Mouse (Mus musculus): ENCODE results near the gene Zfyve27. TPM values are rescaled to one million over a fixed set of nuclear protein-coding genes. Genes with fewer than 3 reads are reported as not detected.

The Zfyve27 gene
- polyA plus RNA-seq, 1 experiment, result 113 TPM

DNA sequence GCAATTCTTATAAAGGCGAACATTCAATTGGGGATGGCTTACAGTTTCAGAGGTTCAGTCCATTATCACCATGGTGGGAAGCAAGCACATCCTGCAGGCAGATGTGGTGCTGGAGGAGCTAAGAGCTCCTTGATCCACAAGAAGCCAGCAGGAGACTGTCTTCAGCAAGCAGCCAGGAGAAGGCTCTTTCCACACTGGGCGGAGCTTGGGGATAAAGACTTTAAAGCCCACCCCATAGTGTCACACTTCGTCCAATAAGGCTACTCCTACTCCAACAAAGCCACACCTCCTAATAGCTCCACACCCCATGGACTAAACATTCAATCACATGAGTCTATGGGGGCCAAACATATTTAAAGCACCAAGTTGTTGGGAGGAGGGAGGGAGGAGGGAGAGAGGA is 21.8 kb upstream of the Zfyve27 start:
- no peak for DNase-seq (ENCODE audit: extremely low spot score in 1 of 2, low spot score in 1 of 2)

DNA sequence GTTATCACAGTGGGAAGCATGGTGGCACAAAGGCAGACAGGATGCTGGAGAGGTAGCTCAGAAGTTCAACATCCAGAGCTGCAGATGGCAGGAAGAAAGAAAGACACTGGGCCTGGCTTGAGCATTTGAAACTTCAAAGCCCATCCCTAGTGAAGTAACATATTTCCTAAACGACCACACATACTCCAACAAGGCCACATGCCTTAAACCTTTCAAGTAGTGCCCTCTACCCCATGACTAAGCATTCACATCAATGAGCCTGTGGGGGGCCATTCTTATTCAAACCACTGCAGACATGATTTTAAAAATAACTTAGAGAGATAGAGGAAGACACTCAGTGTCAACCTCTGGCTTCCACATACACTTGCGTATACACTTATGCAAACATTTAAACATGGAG is 21.0 kb upstream of the Zfyve27 start:
- DNase-seq (ENCODE audit: extremely low spot score in 1 of 2, low spot score in 1 of 2), result no peak

DNA sequence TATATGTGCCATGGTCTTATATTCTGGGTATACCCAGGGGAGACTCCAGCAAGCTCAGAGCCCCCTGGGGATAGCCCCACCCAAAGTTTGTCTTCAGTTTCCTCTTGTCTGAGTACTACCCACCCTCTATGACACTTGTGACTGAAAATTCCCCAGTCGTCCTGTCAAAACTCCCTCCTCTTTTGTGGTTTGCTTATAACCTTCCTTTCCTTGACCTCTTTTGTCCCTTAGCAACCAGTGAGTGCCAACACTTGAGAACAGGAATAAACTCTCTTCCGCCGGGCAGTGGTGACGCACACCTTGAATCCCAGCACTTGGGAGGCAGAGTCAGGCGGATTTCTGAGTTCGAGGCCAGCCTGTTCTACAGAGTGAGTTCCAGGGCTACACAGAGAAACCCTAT is 19.7 kb upstream of the Zfyve27 start:
- DNase-seq (ENCODE audit: extremely low spot score in 1 of 2, low spot score in 1 of 2), result no peak

- DNase-seq (ENCODE audit: extremely low spot score in 1 of 2, low spot score in 1 of 2), result peak; percentile 76 to 96
Measured at GRCm38 (mm10) chr19:42144541-42145167, 19.1 kb upstream of the Zfyve27 start.

GRCm38 (mm10) chr19:42145210-42145609 is 18.5 kb upstream of the Zfyve27 start:
- no peak for DNase-seq (ENCODE audit: extremely low spot score in 1 of 2, low spot score in 1 of 2)

GRCm38 (mm10) chr19:42145731-42146130 is 18.0 kb upstream of the Zfyve27 start:
- no peak for DNase-seq (ENCODE audit: extremely low spot score in 1 of 2, low spot score in 1 of 2)

DNA sequence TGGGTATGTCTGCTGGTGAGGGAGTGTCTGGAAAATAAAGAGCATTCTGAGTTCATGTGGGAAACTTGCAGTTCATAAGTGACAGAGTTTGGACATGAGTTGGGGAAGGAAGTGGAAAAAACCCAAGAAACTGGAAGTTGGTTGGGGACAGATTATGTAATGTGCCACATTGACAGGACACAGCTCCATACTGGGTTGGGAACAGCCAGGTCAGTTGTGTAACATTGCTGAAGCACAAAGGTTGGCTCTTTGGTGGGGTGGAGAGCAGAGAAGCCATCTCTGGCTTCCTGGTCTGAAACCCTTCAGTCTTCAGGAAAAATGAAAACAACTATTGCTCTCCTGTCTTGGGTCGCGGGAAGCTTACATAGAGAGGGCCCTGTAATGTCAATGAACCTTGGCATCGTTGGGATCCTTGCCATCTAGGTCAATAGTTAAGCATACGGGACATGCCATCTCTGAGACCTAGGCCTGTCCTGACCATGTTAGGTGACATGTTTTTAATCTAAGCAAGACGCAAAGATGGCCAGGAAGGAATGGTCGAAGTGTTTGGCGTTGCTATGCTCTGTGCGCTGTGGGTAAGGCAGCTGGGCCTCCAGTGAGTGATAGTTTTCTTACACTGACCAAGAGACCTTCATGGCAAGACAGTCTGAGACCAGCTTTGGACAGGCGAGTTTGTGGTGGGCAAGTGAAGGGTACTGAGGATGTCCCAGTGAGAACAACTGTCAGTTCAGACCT is 17.3 kb upstream of the Zfyve27 start:
- DNase-seq (ENCODE audit: extremely low spot score in 1 of 2, low spot score in 1 of 2), result no peak

DNA sequence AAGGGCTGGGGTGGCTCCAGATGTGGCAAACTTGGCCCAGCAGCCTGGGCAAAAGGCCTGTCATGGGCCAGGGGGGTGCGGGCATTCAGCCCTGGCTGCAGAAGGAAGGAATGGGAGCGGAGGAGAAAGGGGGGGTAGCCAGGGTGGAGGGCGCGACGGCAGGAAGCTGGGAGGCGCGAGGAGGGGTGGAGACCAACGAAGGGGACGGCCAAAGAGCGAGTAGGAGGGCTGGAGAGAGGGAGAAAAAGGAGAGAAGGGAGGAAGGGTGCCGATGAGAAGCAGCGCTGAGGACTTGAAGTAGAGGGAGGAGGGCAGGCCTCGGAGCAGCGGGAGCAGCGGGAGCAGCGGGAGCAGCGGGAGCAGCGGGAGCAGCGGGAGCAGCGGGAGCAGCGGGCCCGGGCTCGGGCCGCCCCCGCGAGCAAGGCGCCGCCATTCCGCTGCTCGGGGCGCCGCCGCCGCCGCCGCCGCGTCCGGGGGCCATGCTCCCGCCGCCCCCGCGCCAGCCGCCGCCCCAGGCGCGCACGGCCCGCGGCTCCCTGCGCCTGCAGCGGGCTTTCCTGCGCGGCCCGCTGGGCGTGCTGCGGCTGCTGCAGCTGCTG is 16.5 kb upstream of the Zfyve27 start, which contains the start of gene Marveld1:
Gene Marveld1 (plus strand): TSS at position 231 of the 599 bp plus-strand sequence.
- DNase-seq (ENCODE audit: extremely low spot score in 1 of 2, low spot score in 1 of 2), result no peak

DNA sequence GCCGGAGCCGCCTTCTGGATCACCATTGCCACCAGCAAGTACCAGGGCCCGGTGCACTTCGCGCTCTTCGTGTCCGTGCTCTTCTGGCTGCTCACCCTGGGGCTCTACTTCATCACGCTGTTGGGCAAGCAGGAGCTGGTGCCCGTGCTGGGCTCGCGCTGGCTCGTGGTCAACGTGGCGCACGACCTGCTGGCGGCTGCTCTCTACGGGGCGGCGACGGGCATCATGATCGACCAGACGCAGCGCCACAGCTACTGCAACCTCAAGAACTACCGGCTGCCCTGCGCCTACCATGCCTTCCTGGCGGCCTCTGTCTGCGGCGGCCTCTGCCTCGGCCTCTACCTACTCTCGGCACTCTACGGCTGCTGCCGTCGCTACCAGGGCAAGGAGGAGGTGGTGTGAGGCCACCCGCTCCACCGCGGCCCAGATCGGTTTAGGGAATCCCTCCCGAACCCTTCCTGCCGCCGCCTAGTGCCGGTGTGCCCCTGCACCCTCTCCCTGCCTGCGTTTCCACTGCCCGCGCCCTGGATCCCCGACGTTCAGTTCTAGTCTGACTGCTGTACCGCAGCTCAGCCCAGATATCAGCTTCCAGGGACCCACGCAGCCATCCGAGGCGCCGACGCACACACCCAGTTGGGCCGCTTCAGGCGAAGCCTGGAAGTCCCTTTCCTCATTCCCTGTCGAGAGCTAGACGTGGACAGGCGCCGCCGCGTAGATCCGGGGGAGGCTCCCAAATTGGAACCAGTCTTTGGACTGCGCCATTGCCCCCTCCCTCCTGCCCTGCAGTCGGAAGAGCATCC is 15.8 kb upstream of the Zfyve27 start:
- peak in 1 of 2 experiments; percentile 62 for DNase-seq (ENCODE audit: extremely low spot score in 1 of 2, low spot score in 1 of 2)

GRCm38 (mm10) chr19:42148569-42148860 is 15.2 kb upstream of the Zfyve27 start:
- DNase-seq (ENCODE audit: extremely low spot score in 1 of 2, low spot score in 1 of 2), result no peak

DNA sequence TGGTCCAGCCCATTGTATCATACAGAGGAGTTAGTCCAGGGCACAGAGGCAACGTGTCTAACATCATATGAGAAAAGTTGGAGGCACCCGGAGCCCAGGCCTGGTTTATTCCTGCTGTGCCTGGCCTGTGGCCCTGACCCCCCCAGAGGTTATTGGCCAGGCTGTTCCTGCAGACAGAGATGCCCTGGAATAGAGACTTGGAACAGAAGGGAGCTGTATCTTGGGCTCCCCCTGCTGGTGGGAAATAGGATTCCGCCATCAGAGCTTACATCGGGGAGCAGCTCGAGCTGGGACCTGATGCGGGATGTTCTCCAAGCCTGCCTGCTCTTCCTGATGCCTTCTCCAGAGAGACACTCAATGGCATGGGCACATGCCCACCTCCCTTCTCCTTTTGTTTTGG is 11.8 kb upstream of the Zfyve27 start:
- DNase-seq (ENCODE audit: extremely low spot score in 1 of 2, low spot score in 1 of 2), result peak in 1 of 2 experiments; percentile 96

- no peak for DNase-seq (ENCODE audit: extremely low spot score in 1 of 2, low spot score in 1 of 2)
Measured at GRCm38 (mm10) chr19:42157493-42158237, 6.1 kb upstream of the Zfyve27 start.

- DNase-seq (ENCODE audit: extremely low spot score in 1 of 2, low spot score in 1 of 2), result no peak
Measured at GRCm38 (mm10) chr19:42158246-42159017, 5.3 kb upstream of the Zfyve27 start.

DNA sequence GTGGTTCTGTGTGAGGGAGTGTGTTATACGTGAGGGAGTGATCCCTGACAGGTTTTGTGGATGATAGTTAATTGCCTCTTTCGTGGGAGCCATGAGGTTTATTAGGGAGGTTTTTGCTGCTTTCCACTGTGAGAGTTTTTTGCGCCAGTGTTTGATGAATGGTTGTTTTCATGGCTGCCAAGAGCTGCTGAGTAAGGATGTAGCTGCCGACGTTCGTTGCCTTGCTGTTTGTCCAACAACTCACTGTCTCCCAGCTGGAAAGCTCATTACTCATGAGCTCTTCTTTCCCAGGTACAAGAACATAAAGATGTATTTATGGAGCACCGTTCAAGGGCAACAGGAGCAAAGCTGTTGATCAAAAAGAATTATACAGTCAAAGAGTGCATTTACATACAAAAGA is 437 bp downstream of the Zfyve27 start:
- no peak for DNase-seq (ENCODE audit: extremely low spot score in 1 of 2, low spot score in 1 of 2)

DNA sequence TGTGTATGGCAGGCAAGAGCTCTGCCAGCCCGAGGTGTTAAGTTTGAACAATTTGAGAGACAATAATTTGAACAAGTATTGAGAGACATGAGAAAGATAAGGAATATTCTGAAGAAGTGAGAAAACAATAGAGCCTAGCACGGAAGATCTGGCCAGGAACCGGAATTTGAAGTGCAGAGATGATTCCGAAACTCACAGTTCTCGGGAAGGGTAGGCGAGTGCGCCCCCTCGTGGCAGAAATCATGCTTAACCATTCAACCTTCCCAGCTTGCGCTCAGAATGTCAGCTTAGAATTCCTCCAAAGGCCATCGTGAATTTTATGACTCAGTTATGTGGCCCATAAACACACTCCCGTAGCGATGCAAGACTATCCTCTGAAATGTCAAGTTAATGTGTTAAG is 2.4 kb downstream of the Zfyve27 start:
- peak; percentile 58 to 95 for DNase-seq (ENCODE audit: extremely low spot score in 1 of 2, low spot score in 1 of 2)

DNA sequence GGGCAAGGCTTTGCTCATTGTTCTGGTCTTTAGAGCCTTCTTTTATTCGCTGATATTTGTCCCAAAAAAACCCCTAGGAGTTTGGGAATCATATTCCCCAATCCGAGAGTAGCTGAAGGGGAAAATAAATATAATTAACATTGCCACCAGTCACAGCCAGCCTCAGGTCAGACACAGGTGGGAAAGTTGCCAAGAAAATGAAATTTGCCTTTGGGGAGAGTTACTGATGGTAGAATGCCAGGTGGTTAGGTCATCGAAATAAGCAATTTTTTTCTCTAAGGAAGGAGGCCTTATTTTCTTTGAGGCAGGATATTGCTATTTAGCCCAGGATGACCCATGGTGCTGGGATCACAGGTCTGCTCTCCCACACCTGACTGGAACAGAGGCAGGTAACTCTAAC is 3.0 kb downstream of the Zfyve27 start:
- no peak for DNase-seq (ENCODE audit: extremely low spot score in 1 of 2, low spot score in 1 of 2)

DNA sequence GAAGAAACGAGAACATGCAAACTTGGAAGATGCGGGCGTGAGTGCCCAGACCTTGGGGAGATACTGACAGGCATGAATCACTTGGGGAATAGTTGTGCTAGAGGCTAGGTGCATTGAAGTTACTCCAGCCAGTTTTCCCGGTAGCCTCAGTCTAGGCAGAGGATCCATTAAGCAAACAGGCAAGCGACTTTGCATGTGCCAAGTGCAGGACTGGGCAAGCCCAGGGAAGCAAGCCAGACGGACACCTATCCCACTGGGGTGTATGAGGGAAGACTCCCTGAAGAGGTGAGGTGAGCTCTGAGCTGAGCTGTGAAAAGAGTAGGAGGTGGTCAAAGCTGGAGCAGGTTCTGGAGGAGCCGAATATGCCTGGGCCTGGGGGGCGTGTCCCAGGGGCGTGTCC is 3.7 kb downstream of the Zfyve27 start:
- no peak for DNase-seq (ENCODE audit: extremely low spot score in 1 of 2, low spot score in 1 of 2)

DNA sequence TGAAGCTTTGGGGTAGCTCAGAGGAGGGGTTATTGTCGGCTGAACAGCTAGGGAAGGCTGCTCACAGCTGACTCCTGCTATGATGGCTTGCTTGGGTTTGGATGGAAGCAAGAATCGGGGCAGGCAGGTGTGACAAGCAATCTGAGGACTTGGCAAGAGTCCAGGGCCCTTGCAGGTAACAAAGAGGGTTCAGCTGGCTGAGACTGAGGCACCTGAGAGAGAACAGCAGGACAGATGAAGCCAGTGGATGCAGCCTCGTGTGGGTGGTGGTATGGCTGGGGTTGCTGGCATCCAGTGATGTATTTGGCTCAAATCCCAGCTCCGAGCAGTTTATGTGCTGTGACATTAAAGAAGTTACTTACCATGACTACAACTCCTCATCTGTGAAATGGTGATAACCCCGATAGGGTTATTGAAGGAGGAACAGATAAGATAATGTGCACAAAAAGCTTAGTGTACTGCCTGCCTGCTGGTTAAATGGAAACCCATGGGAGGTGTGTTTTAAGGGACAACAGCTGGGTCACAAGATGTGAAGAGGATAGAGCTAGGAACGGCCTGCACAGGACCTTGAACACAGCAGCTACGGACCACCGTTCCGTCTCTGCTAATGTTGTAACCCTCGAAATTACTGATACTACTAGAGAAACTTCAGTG is 5.7 kb downstream of the Zfyve27 start:
- DNase-seq (ENCODE audit: extremely low spot score in 1 of 2, low spot score in 1 of 2), result no peak

All from frontal cortex, adult 2 months (tissue).